Mouse (Mus musculus) liver, postnatal 0 days (tissue): ENCODE measurements around the gene Hmgcll1. TPM values are rescaled to one million over a fixed set of nuclear protein-coding genes. Genes with fewer than 3 reads are reported as not detected.

Source experiments
- ATAC-seq: fragments of 200-750 bp; cut with Nextera tagmentation; 2 replicates; pipeline ENCODE4 v1.8.0; 2017; ENCODE audit warnings: mild to moderate bottlenecking, moderate library complexity
- DNase-seq: peaks from one replicate; pipeline ENCODE4 v3.0.0-alpha.2; 2016
- H3K27ac ChIP-seq: fragments of 300-500 bp; sonication (generic); 2 replicates; pipeline ENCODE4 v1.5.1; 2014; ENCODE audit warnings: antibody characterized with exemption, moderate library complexity, mild to moderate bottlenecking, low read depth
- H3K27me3 ChIP-seq: fragments of 300-500 bp; sonication (generic); 2 replicates; pipeline ENCODE4 v1.6.1; 2014; ENCODE audit warnings: low read length, control low read depth, mixed read lengths; ENCODE audit not compliant: insufficient read depth
- H3K36me3 ChIP-seq: fragments of 300-500 bp; sonication (generic); replicated peaks from 2 replicates; pipeline ENCODE4 v1.6.1; 2014; ENCODE audit warnings: mild to moderate bottlenecking, control low read depth, low read length, moderate library complexity, mixed read lengths; ENCODE audit not compliant: insufficient read depth
- H3K4me1 ChIP-seq: fragments of 300-500 bp; sonication (generic); 2 replicates; pipeline ENCODE4 v1.6.1; 2014; ENCODE audit warnings: antibody characterized with exemption, mild to moderate bottlenecking, control low read depth; ENCODE audit not compliant: insufficient read depth
- H3K4me2 ChIP-seq: fragments of 300-500 bp; sonication (generic); 2 replicates; pipeline ENCODE4 v1.6.1; 2014; ENCODE audit warnings: low read depth, mild to moderate bottlenecking, low read length, moderate library complexity, mixed read lengths
- H3K4me3 ChIP-seq: fragments of 300-500 bp; sonication (generic); 2 replicates; pipeline ENCODE4 v1.5.1; 2014; ENCODE audit warnings: low read depth, low read length
- H3K9ac ChIP-seq: fragments of 300-500 bp; sonication (generic); replicated peaks from 2 replicates; pipeline ENCODE4 v1.6.1; 2014; ENCODE audit warnings: mild to moderate bottlenecking, moderate library complexity
- H3K9me3 ChIP-seq: fragments of 300-500 bp; sonication (generic); 2 replicates; pipeline ENCODE4 v1.6.1; 2016; ENCODE audit warnings: mild to moderate bottlenecking, control low read depth, low read length, mixed read lengths
- CTCF ChIP-seq: sonication (generic); IDR thresholded peaks from 2 replicates; pipeline ENCODE4 v1.5.1; 2016; ENCODE audit warnings: antibody characterized with exemption, low read depth
- EP300 ChIP-seq: IDR thresholded peaks from 2 replicates; pipeline ENCODE4 v1.6.1; 2016; ENCODE audit warnings: antibody characterized with exemption, low read depth, mild to moderate bottlenecking
- WGBS: fragments of 180-500 bp; shearing (Covaris S2); extraction: QIAGEN DNeasy Blood & Tissue Kit; methylation state at CpG from one replicate; pipeline ENCODE4 v1.1.7; 2014; ENCODE audit not compliant: insufficient replicate concordance; 5-methylcytosine and 5-hydroxymethylcytosine counted together
- polyA plus RNA-seq: library from polyadenylated mRNA; unstranded; fragments of >200 nt; fragmentation: Nextera tagmentation; extraction: Ambion mirVana; gene quantifications from 2 replicates; pipeline ENCODE4 v1.2.1, GENCODE M21; 2015

The Hmgcll1 gene
- polyA plus RNA-seq, 1 experiment from 2014 or later: 0.35 TPM

DNA sequence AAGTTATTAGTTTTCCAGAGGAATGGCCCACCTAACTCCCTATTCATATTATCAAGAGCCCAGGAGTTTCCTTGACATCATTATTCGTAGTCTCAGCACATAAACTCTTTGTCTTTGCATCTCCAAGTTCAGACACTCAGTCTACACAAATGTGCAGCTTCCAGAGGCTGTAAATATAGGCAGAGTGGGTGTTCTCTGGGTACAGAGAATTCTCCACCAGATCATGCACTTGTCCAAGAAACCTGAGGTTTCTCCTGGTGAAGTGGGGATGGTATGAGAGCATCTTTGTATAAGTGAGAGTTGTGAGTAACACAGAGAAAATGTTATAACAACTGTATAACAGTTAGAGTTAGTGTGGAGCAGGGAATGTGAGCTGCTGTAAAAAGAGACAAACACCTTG, 114.7 kb downstream of the Hmgcll1 start:
- H3K27ac ChIP-seq: no peak overlapping the region
- H3K9ac ChIP-seq: no peak overlapping the region
- no peak overlapping the region for H3K4me3 ChIP-seq
- no peaks in the 10 kb centered on the region for H3K4me1 ChIP-seq
- no peak overlapping the region for H3K4me2 ChIP-seq
- TF ChIP-seq CTCF (no peak), EP300 (no peak)
- no peak for DNase-seq
- WGBS: 49% methylated on average over 1 of the region's 1 CpGs
- no peaks in the 10 kb centered on the region for H3K27me3 ChIP-seq
- no peak for ATAC-seq
- no peaks in the 10 kb centered on the region for H3K36me3 ChIP-seq
- H3K9me3 ChIP-seq: no peaks in the 10 kb centered on the region

DNA sequence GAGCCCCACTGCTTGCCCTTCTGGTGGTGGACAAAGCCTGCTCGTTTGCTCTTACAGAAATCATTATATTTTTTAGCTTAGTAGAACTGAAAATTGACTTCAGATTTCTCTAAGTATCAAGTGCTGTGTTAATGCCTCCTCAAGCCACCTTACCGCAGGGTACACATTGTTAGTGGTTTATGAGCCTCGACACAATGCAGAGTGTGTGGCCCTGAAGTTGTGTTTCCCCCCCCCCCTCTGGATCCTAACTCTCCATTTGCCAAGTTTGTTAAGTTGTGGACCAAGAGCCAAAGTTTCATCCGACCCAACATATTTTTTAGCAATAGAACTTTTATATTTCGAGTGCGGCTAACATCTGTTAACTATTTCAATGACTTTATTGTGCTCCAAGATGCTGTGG, 119.4 kb downstream of the Hmgcll1 start:
- H3K27ac ChIP-seq: no peak overlapping the region
- ATAC-seq: no peak
- whole genome bisulfite sequencing: 78% methylated on average over 6 of the region's 6 CpGs
- no peak for DNase-seq
- no peaks in the 10 kb centered on the region for H3K36me3 ChIP-seq
- no peak overlapping the region for H3K9ac ChIP-seq
- no peak for TF ChIP-seq CTCF
- TF ChIP-seq EP300: no peak
- H3K4me1 ChIP-seq: no peaks in the 10 kb centered on the region
- H3K9me3 ChIP-seq: no peaks in the 10 kb centered on the region
- no peaks in the 10 kb centered on the region for H3K27me3 ChIP-seq
- H3K4me2 ChIP-seq: no peak overlapping the region
- H3K4me3 ChIP-seq: no peak overlapping the region

DNA sequence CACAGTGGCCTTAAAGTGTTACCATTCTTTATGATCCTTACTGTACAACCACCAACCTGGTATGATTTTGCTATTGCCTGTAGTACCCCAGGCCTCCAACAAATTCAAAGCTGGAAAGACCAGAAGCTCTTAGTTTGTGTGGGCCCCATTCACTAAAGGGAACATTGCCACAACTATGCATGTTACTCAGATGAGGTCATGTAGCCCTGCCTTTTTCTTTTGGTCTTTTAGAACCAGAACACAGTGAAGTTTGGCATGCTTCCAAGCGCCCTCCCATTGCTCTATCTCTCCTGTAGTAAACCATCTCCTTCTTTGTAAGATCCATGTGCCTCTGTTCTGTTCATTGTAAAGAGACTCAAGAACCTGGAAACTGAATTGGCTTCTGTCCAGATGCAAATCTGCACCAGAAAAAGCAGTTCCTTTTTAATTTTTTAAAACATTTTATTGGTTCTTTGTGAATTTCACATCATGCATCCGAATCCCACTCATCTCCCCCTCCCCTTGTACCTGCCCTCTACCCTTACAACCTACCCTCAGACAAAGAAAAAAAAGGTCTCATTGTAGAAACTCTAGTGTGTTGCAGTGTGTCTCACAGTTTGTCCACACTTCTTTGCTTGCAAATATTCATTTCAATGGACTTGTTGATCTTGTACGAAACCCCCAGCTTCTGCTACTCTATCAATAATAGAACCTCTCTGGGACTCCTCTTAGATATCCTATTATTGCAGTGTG, 123.9 kb downstream of the Hmgcll1 start:
- H3K9ac ChIP-seq: no peak overlapping the region
- H3K4me2 ChIP-seq: no peak overlapping the region
- no peaks in the 10 kb centered on the region for H3K27me3 ChIP-seq
- no peaks in the 10 kb centered on the region for H3K4me1 ChIP-seq
- TF ChIP-seq CTCF (no peak), EP300 (no peak)
- H3K27ac ChIP-seq: no peak overlapping the region
- H3K4me3 ChIP-seq: no peak overlapping the region
- 69% methylated on average over 3 of the region's 3 CpGs for WGBS
- ATAC-seq: no peak
- H3K9me3 ChIP-seq: no peaks in the 10 kb centered on the region
- no peak for DNase-seq
- H3K36me3 ChIP-seq: no peaks in the 10 kb centered on the region

DNA sequence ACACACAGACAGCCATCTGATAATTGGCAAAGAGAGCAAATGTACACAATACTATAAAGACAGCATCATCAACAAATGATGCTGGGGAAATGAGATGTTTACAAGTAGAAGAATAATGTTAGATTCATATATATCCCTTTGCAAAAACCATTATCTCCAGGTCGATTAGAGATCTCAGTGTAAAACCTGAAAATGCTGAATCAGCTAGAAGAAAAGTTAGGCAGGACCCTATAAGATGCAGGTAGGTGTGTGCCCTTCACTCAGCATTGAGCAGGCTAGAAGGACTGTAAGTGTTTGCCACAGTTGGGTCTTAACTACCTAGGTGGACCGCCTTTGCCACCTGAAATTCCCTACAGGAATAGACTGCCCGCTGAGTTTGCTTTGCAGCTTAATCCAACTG, 130.9 kb downstream of the Hmgcll1 start:
- no peaks in the 10 kb centered on the region for H3K4me1 ChIP-seq
- no peak overlapping the region for H3K4me3 ChIP-seq
- no peaks in the 10 kb centered on the region for H3K9me3 ChIP-seq
- WGBS: 52% methylated on average over 3 of the region's 3 CpGs
- no peak overlapping the region for H3K4me2 ChIP-seq
- no peaks in the 10 kb centered on the region for H3K36me3 ChIP-seq
- H3K9ac ChIP-seq: no peak overlapping the region
- H3K27ac ChIP-seq: no peak overlapping the region
- H3K27me3 ChIP-seq: no peaks in the 10 kb centered on the region
- TF ChIP-seq EP300 (no peak), CTCF (no peak)
- DNase-seq (no peak), ATAC-seq (no peak)

DNA sequence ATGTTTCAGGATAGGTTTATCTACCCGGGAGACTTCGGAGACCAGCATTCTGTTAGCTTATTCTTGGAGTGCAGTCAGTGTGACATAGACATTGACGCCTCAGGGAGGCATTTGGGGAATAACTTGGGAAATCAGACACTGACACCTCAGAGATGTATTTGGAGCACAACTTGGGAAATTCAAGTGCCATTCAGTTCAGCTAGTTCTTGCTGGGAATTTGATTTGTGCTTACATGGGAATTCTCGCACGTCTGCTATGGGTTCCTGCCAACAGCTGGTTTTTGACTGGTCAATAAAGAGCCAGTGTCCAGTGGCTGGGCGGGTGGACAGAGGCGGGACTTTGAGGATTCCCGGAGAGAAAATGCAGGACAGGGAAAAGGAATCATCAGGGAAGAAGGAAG, 147.8 kb downstream of the Hmgcll1 start:
- 68% methylated on average over 8 of the region's 8 CpGs for WGBS
- DNase-seq (no peak), ATAC-seq (no peak)
- Histone ChIP-seq H3K9ac (no peak overlapping the region), H3K9me3 (no peaks in the 10 kb centered on the region), H3K27ac (no peak overlapping the region), H3K4me1 (no peaks in the 10 kb centered on the region), H3K4me3 (no peak overlapping the region), H3K36me3 (no peaks in the 10 kb centered on the region), H3K27me3 (no peaks in the 10 kb centered on the region), H3K4me2 (no peak overlapping the region)
- TF ChIP-seq EP300 (no peak), CTCF (no peak)

DNA sequence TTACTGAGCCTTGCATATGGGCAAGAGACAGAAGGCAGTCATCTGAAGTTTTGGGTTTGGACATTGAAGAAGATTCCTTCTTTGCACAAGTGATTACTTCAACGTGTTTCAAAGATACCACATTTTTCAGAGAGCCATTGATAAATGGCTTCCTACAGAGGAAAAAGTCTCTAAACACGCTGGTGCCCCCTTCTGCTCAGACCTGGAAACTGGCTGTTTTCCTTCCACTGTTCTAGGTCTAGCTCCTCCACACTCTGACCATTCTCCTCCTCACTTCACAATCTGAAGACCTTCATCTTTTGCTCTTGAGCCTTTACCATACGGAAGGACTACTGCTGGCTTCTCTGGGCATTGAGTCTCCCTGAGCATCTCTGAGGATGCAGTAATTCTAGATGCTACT, 153.7 kb downstream of the Hmgcll1 start:
- TF ChIP-seq EP300 (no peak), CTCF (peak; percentile 28; the same call in 1 of the 2 replicates)
- Histone ChIP-seq H3K4me3 (no peak overlapping the region), H3K4me1 (no peaks in the 10 kb centered on the region), H3K27me3 (no peaks in the 10 kb centered on the region), H3K9ac (no peak overlapping the region), H3K4me2 (no peak overlapping the region), H3K27ac (no peak overlapping the region), H3K36me3 (no peaks in the 10 kb centered on the region), H3K9me3 (no peaks in the 10 kb centered on the region)
- ATAC-seq (no peak), DNase-seq (no peak)
- WGBS: 36% methylated on average over 3 of the region's 3 CpGs
